Mouse (Mus musculus) frontal cortex, adult (tissue): ENCODE measurements at regions not wholly inside any gene's neighbourhood (a gene's known extent, or its start where the extent isn't known, plus 50 kb on each side); places are given as distances from the start of the nearest gene placed in this dataset.
"Not testable (repeated sequence)": the region's sequence is repeated elsewhere in the genome, so short reads cannot be mapped to it uniquely, and the experiment has no call there.

Experiments used
- ATAC-seq: cut with Nextera tagmentation; 2 replicates; pipeline ENCODE4 v1.9.2; 2017; ENCODE audit warnings: mild to moderate bottlenecking, moderate library complexity, mixed read lengths; ENCODE audit not compliant: low TSS enrichment

DNA sequence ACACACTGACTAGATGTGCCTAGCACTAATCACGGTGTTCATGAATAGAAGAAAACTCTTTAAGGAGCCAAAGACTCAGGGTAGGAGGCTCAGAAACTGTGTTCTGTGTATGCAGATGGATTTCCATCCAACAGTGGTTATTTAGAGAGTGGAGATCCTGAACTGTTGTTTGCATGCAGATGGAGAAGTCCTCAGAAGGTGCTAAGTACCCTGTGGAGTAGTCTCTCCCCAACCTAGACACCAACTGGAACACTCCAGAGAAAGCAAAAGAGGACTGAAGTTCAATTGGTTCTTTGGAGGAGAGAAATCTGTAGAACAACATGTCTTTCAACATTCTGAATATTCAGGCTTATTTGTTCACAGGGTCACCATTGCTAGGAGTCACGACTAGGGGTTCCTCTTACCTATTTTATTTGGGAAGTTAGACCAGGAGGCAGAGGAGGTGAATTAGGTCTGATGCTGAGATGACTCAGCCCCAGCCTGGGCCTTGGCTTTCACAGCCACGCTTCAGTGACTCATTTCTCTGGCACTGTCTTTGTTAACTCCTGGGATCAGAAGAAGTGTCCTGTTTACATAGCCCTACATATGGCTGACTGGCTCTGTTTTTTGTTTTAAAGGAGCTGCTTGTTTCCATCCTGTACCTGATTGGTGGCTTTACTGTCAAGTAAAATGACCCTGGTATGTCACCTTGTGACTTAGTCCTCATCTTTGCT, 742.0 kb downstream of the Kcna4 start:
- peak; percentile 71 for ATAC-seq

DNA sequence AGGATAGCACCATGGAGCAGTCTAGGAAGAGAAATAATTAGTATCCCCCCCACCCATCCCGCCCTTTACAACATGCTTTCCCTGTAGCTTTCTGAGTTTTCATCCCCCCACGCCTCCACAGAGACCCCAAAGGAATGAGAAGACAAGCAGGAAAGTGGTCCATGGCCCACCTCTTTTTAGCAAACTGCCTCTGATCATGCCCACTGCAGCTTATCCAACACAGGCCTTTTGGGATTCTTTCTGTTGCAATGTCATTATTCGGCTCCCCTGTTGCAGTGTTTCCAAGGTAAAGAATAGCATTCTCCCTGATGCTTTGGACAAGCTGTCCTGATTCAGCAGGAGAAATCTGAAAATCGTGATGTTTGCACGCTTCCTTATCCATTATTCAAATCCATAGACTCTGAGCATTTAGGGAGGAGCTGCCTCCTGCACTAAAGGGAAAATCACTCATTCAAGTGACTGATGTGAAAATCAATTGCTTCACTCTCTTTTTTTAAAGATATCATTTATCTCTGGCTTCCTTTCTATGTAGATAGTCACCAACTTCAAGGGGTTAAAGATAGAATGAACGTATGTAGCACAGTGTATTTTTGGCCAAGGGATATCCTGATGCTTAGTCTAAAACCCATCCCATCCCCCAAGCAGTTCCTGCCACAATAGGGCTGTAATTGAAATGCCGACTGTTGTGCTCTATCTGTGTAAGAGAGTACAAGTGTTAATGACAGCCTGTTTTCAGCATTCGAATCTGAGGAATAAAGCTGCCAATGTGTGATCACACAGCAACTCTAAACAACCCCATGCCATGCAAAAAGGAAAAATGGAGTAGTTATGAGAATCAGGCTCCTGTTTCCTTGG, 743.1 kb downstream of the Kcna4 start:
- ATAC-seq = peak; percentile 24; the same call in 1 of the 2 replicates

DNA sequence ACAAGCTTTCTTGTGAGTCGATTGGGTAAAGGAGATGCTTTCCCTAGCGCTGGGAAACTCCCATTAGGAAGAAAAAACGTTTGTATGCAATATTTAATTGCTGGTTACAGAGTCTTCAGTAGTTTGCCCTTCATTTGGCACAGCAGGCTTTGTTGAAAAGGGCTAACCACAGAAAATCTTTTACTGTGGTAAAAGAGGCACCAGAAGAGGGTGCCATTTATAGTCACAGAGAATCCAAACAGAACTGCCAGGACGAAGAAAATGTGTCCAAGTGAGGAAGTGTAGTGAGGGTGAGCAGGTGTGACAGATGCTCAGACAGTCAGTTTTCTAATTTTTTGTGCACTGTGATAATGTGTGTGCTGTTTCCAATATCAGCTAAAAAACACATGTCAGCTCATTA, 744.4 kb downstream of the Kcna4 start:
- ATAC-seq = peak; percentile 64; the same call in 1 of the 2 replicates

DNA sequence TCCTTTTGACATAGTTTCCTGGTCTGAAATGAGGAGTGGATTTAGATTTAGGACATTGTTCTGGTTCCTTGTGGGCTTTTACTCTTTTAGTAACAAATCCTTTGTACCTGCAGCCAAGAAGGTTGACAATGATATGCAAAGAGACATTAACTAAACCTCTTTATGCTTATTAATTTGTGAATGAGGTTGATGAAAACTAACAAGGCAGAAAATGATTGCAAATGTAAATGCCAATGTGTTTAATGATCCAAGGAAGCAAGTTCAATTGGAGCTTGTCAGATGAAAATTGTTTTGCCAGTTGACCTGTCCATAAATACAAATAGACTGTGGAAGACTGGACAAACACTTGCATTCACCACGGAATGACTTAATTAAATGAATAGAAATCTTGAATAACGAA, 751.6 kb downstream of the Kcna4 start:
- ATAC-seq = no peak

DNA sequence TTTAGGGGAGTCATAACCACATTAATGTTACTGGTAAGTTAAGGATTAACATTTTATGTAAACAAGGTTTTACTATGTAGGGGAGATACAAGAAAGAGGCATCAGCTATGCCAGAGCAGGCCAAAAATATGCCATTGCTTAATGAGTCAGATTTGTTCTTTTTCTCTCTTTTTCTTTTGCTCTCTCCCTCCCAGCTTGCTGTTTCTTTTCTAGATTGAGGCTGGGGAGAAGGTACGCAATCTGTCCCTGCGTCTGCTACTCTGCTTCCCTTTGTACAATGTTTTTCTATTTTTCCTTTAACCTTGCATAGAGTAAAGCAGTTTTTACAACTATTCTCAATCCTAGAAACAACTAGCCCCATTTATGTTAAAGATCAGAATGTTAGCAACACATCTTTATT, 754.4 kb downstream of the Kcna4 start:
- peak; percentile 74 for ATAC-seq

DNA sequence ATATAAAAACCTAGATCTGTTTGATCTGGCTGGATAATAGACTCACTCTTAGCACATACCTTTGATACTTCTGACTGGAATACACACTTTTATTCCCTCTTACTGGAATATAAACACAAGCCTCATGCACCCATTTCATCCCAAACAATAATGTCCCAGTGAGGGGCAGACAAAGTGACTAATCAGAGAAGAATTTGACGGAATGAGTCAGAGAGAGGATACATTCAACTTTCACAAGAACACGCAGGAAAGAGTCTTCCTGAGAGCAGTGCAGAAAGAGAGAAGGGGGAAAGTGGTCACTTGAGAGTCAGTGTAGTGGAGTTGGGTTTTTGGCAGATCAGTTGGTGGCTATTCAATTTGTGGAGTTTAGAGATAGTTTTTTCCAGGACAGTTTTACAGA, 755.6 kb downstream of the Kcna4 start:
- no peak for ATAC-seq

DNA sequence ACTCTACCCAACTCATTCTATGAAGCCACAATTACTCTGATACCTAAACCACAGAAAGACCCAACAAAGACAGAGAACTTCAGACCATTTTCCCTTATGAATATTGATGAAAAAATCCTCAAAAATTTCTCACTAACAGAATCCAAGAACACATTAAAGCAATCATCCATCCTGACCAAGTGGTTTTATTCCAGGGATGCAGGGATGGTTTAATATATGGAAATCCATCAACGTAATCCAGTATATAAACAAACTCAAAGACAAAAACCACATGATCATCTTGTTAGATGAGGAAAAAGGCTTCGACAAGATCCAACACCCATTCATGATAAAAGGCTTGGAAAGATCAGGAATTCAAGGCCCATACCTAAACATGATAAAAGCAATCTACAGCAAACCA, 772.3 kb downstream of the Kcna4 start:
- not testable (repeated sequence) for ATAC-seq

DNA sequence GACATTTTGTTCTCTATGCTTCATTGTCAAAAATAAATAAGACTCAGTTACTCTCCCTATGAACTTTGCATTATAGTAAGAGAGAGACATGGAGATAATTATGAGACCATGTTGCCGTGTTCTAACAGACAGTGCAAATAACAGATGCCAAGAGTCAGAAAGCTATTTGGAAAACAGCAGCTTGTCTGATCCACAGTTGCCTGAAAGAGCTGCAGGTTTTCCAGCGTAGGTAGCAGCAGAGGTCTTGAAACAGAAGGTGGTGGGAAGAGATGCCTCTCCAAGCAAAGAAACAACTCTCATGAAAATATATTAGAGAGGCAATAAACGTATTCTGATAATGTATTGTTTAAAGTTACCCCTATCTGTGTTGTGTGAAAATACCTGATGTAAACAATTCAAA, 793.5 kb downstream of the Kcna4 start:
- ATAC-seq = no peak

DNA sequence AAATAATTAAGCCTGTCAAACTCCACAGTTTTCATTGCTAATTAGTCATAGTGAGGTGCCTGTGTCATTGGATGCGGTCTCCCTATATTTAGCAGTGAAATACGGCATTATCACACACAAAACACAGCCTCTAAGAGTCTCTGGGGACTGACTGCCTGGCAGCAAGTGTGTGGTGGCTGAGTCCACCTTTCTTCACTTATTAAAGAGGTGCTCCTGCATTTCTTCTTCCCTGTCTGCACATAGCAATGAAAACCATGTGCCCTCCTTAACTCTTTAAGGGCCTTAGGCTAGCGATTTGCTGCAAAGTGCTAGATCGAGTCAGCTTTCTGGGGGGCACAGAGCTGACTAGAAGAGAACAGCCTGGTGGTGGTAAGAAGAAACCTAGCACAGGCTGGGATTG, 799.8 kb downstream of the Kcna4 start:
- ATAC-seq = no peak

DNA sequence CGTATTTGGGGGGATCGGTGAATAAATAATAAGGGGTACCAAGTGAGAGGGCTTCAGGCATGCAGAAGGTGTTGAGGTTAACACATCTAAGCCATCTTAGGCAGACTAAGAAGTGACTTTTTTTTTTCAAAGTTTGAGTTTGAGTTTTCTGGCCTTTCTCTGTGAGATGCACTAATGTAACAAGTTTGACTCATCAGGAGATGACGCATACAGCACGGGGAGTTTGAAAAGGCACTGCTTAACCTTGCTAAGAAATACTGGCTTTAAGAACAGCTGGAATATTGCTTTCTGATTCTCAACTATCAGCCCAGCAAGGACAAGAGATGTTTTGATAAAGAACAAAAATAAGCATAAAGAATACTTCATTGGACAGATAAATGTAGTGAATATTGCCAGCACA, 806.6 kb downstream of the Kcna4 start:
- ATAC-seq = no peak

DNA sequence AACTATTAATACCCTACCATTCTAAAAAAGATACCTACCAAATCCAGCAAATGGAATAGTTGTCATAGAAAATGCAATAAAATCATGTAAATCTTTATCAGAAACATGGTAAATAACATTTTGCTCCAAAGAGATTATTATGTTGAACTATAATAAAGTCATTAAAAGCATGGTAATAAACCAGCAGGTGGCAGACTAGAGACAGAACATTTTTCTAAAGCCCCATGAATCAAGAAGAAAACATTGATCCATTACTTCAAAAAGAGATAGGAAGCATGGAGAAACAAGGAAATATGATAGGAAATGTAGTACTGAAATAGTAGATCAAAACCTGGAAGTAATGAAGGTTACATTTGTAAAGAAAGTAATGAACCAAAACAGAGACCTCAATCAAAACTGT, 819.7 kb downstream of the Kcna4 start:
- ATAC-seq = no peak

DNA sequence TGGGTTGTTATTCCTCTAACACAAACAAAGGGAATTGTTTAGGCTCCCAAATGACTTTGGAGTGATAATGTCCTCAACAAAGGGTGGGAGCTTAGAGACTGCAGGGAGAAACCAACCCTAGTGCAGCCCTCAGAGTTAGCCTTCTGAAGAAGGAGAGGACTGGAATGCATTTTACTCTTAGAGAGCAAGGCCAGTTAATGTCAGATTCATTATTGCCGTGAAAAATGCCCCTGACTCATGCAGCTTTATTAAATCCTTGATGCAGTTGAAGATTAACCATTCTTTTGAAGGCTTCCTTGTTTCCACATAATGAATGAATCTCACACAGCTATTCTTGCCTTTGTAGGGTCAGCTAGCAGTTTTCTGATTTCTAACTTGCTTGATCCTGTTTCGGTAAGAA, 855.3 kb downstream of the Kcna4 start:
- ATAC-seq = no peak

DNA sequence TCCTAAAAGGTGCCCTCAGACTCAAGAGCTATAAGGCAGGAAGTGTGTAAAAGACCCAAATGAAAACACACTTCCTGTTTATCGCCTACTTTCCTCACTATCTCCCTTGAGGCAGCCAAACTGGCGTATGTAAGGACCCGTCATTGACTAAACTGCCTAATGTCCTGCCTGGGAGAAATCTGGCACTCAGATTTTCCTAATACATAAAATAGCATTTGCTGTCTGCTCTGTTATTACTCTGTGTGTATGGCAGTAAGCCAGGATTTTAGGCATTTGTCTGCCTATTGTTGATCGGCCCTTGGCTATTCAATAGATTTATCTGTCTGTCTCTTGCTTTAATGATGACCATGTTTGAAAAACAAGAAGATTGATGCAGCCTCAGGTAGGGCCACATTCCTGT, 857.8 kb downstream of the Kcna4 start:
- no peak for ATAC-seq

DNA sequence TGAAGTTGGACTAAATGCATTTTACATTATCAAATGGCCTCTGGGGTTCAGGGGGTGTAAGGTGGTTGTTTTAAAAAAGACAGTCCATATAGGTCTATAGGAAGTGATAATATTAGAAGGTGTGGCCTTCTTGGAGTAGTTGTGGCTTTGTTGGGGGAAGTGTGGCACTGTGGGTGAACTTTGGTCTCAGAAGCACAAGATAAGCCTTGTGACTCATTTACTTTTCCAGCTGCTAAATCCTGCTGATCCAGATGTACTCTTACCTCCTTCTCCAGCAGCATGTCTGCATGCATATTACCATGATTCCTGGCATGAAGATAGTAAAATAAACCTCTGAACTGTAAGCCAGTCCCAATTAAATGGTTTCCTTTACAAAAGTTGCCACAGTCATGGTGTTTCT, 865.8 kb downstream of the Kcna4 start:
- ATAC-seq = no peak

DNA sequence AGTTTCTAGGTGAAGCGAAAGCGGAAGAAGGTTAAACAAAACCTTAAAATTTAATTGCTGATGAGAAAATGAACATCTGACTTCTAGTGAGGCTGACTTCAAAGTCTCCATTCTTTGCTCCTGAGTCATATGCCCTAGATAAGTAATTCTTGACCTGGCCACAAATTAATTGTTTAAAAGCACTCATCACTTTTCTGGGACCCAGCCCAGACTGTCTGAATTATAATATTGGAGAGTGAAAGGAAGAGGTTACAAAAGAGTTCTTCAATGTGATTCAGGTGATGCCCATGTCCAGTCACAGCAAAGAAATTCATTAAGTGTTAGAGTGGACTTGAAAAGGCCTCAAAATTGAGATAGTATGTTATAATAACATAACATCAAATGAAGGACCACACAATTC, 867.3 kb downstream of the Kcna4 start:
- no peak for ATAC-seq

DNA sequence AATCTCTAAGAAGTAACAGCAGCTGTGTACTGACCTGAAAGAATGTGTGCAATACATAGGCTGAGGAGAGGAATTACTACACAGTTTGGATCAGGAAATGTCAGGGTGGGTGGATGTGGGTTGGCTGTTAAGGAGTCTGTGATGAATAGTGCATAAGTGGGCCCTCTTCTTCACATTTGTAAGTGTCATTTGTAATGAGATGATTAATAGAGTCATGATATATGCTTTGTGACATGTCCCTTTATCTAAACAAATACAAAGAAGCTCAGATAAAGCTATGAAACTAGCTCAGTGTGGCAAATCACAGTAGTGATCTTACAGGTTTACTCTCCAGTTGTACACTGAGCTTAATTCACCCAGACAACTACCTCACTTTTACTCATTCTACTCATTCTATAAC, 867.9 kb downstream of the Kcna4 start:
- ATAC-seq = no peak

DNA sequence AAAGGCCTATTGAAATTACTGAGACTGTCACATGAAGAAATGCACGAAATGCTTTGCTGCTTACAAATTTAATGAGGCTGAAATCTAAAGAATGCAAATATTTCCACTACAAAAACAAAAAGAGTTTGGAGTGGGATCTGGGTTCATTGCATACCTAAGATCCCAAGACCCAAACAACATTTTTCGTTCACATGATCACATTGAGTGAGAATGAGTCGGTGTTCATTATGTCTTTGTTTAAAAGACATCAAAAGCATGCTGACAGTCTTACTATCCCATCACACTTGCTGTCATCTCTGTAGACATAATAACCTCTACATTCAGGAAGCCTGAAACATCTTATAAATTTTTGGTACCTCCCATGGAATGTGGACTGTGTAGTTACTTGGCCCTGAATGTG, 870.4 kb downstream of the Kcna4 start:
- no peak for ATAC-seq

DNA sequence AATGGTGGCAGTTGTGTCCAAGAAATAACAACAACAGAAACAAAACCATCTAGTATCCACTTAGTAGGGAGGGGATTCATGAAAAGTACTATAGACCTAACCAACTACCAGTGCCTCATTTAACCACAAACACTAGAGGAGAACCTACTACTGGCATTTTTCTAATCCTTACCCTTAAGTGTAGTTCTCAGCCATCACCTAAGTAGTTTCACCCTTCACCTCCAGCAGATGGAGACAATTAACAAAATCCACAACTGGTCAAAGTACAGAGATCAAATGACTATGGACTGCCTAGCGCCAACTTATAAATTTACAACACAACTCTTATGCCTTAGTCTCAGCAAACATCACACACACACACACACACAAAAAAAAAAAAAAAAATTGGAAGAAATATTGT, 874.6 kb downstream of the Kcna4 start:
- no peak for ATAC-seq
